Mouse (Mus musculus): ENCODE results near the gene Gm49721. TPM values are rescaled to one million over a fixed set of nuclear protein-coding genes. Genes with fewer than 3 reads are reported as not detected.
"Not testable (repeated sequence)": the region's sequence is repeated elsewhere in the genome, so short reads cannot be mapped to it uniquely, and the experiment has no call there.

Gene Gm49721
- polyA plus RNA-seq, 1 experiment, result not detected

GRCm38 (mm10) chr17:6995504-6995903 lies 16.8 kb downstream of the Gm49721 start:
- no CpG with 5 or more reads among the region's 6 CpGs for WGBS
- not testable (repeated sequence) for H3K36me3 ChIP-seq (ENCODE audit: control insufficient read depth, insufficient read depth, low read length); H3K4me3 ChIP-seq (ENCODE audit: low read depth, low read length); H3K27me3 ChIP-seq (ENCODE audit: control insufficient read depth, insufficient read depth, low read length); H3K4me1 ChIP-seq (ENCODE audit: control insufficient read depth, insufficient read depth, insufficient read length, low read length); H3K27ac ChIP-seq (ENCODE audit: insufficient read depth, low read depth, low read length)

- not testable (repeated sequence) for H3K27ac ChIP-seq (ENCODE audit: insufficient read depth, low read depth, low read length); H3K4me1 ChIP-seq (ENCODE audit: control insufficient read depth, insufficient read depth, insufficient read length, low read length)
- 60% methylated on average over 8 of the region's 8 CpGs for WGBS
Observed at GRCm38 (mm10) chr17:6996826-6997225, 18.1 kb downstream of the Gm49721 start.

GRCm38 (mm10) chr17:6997778-6998490 lies 19.2 kb downstream of the Gm49721 start:
- 71% methylated on average over 1 of the region's 7 CpGs for whole genome bisulfite sequencing
- H3K4me3 ChIP-seq (ENCODE audit: low read depth, low read length); H3K4me1 ChIP-seq (ENCODE audit: control insufficient read depth, insufficient read depth, insufficient read length, low read length); H3K27ac ChIP-seq (ENCODE audit: insufficient read depth, low read depth, low read length); H3K36me3 ChIP-seq (ENCODE audit: control insufficient read depth, insufficient read depth, low read length); H3K27me3 ChIP-seq (ENCODE audit: control insufficient read depth, insufficient read depth, low read length): not testable (repeated sequence)

More at GRCm38 (mm10) chr17:6996826-6997225, 18.1 kb downstream of the Gm49721 start:
- H3K27me3 ChIP-seq (ENCODE audit: control insufficient read depth, insufficient read depth, low read length); H3K36me3 ChIP-seq (ENCODE audit: control insufficient read depth, insufficient read depth, low read length); H3K4me3 ChIP-seq (ENCODE audit: low read depth, low read length): not testable (repeated sequence)

- WGBS, result 87% methylated on average over 9 of the region's 12 CpGs
- not testable (repeated sequence) for H3K36me3 ChIP-seq (ENCODE audit: control insufficient read depth, insufficient read depth, low read length); H3K4me1 ChIP-seq (ENCODE audit: control insufficient read depth, insufficient read depth, insufficient read length, low read length); H3K27me3 ChIP-seq (ENCODE audit: control insufficient read depth, insufficient read depth, low read length); H3K4me3 ChIP-seq (ENCODE audit: low read depth, low read length); H3K27ac ChIP-seq (ENCODE audit: insufficient read depth, low read depth, low read length)
Observed at GRCm38 (mm10) chr17:7001790-7002585, 23.3 kb downstream of the Gm49721 start.

- H3K27me3 ChIP-seq (ENCODE audit: control insufficient read depth, insufficient read depth, low read length); H3K36me3 ChIP-seq (ENCODE audit: control insufficient read depth, insufficient read depth, low read length); H3K4me1 ChIP-seq (ENCODE audit: control insufficient read depth, insufficient read depth, insufficient read length, low read length); H3K4me3 ChIP-seq (ENCODE audit: low read depth, low read length); H3K27ac ChIP-seq (ENCODE audit: insufficient read depth, low read depth, low read length): not testable (repeated sequence)
- WGBS, result no CpG with 5 or more reads among the region's 3 CpGs
Observed at GRCm38 (mm10) chr17:7003392-7003791, 24.7 kb downstream of the Gm49721 start.

- WGBS, result 71% methylated on average over 3 of the region's 4 CpGs
- not testable (repeated sequence) for H3K4me1 ChIP-seq (ENCODE audit: control insufficient read depth, insufficient read depth, insufficient read length, low read length); H3K36me3 ChIP-seq (ENCODE audit: control insufficient read depth, insufficient read depth, low read length); H3K27me3 ChIP-seq (ENCODE audit: control insufficient read depth, insufficient read depth, low read length); H3K27ac ChIP-seq (ENCODE audit: insufficient read depth, low read depth, low read length); H3K4me3 ChIP-seq (ENCODE audit: low read depth, low read length)
Observed at GRCm38 (mm10) chr17:7005646-7006045, 26.9 kb downstream of the Gm49721 start.

- not testable (repeated sequence) for H3K27ac ChIP-seq (ENCODE audit: insufficient read depth, low read depth, low read length); H3K4me1 ChIP-seq (ENCODE audit: control insufficient read depth, insufficient read depth, insufficient read length, low read length); H3K27me3 ChIP-seq (ENCODE audit: control insufficient read depth, insufficient read depth, low read length); H3K36me3 ChIP-seq (ENCODE audit: control insufficient read depth, insufficient read depth, low read length); H3K4me3 ChIP-seq (ENCODE audit: low read depth, low read length)
Observed at GRCm38 (mm10) chr17:7008885-7009284, 30.2 kb downstream of the Gm49721 start.

- H3K4me3 ChIP-seq (ENCODE audit: low read depth, low read length); H3K27me3 ChIP-seq (ENCODE audit: control insufficient read depth, insufficient read depth, low read length); H3K36me3 ChIP-seq (ENCODE audit: control insufficient read depth, insufficient read depth, low read length); H3K27ac ChIP-seq (ENCODE audit: insufficient read depth, low read depth, low read length); H3K4me1 ChIP-seq (ENCODE audit: control insufficient read depth, insufficient read depth, insufficient read length, low read length): not testable (repeated sequence)
- WGBS, result no CpG with 5 or more reads among the region's 7 CpGs
Observed at GRCm38 (mm10) chr17:7009440-7009839, 30.7 kb downstream of the Gm49721 start.

- H3K4me3 ChIP-seq (ENCODE audit: low read depth, low read length); H3K27ac ChIP-seq (ENCODE audit: insufficient read depth, low read depth, low read length); H3K27me3 ChIP-seq (ENCODE audit: control insufficient read depth, insufficient read depth, low read length); H3K4me1 ChIP-seq (ENCODE audit: control insufficient read depth, insufficient read depth, insufficient read length, low read length); H3K36me3 ChIP-seq (ENCODE audit: control insufficient read depth, insufficient read depth, low read length): not testable (repeated sequence)
- WGBS, result 45% methylated on average over 8 of the region's 9 CpGs
Observed at GRCm38 (mm10) chr17:7009901-7010300, 31.2 kb downstream of the Gm49721 start.

- H3K4me3 ChIP-seq (ENCODE audit: low read depth, low read length); H3K27me3 ChIP-seq (ENCODE audit: control insufficient read depth, insufficient read depth, low read length); H3K36me3 ChIP-seq (ENCODE audit: control insufficient read depth, insufficient read depth, low read length); H3K4me1 ChIP-seq (ENCODE audit: control insufficient read depth, insufficient read depth, insufficient read length, low read length); H3K27ac ChIP-seq (ENCODE audit: insufficient read depth, low read depth, low read length): not testable (repeated sequence)
- no CpG with 5 or more reads among the region's 1 CpGs for WGBS
Observed at GRCm38 (mm10) chr17:7014190-7014589, 35.5 kb downstream of the Gm49721 start.

- H3K27ac ChIP-seq (ENCODE audit: insufficient read depth, low read depth, low read length); H3K36me3 ChIP-seq (ENCODE audit: control insufficient read depth, insufficient read depth, low read length); H3K4me3 ChIP-seq (ENCODE audit: low read depth, low read length); H3K4me1 ChIP-seq (ENCODE audit: control insufficient read depth, insufficient read depth, insufficient read length, low read length); H3K27me3 ChIP-seq (ENCODE audit: control insufficient read depth, insufficient read depth, low read length): not testable (repeated sequence)
- WGBS, result 30% methylated on average over 6 of the region's 14 CpGs
Observed at GRCm38 (mm10) chr17:7025257-7025656, 46.6 kb downstream of the Gm49721 start, which contains the start of gene Gm1604a. Gene Gm1604a (plus strand): TSS chr17:7025568.

Measured in small intestine, adult 2 months (tissue).